Mouse (Mus musculus) erythroblast, embryonic 14.5 days (primary cell): ENCODE results near the gene Astn2.

Experiments
- GATA1 ChIP-seq: IDR thresholded peaks from 2 replicates; pipeline ENCODE4 v1.6.1; 2012; ENCODE audit warnings: low read length, inconsistent platforms, mixed read lengths
- TAL1 ChIP-seq: IDR thresholded peaks from 3 replicates; pipeline ENCODE4 v1.6.1; 2012; ENCODE audit warnings: low read length, inconsistent platforms, mixed read lengths

- no peak for TF ChIP-seq GATA1
- no peak for TF ChIP-seq TAL1
Measured at GRCm38 (mm10) chr4:65821070-65821469, 583.3 kb downstream of the Astn2 start.
